Mouse (Mus musculus): ENCODE measurements around the gene Klhl29.

Klhl29 gene

DNA sequence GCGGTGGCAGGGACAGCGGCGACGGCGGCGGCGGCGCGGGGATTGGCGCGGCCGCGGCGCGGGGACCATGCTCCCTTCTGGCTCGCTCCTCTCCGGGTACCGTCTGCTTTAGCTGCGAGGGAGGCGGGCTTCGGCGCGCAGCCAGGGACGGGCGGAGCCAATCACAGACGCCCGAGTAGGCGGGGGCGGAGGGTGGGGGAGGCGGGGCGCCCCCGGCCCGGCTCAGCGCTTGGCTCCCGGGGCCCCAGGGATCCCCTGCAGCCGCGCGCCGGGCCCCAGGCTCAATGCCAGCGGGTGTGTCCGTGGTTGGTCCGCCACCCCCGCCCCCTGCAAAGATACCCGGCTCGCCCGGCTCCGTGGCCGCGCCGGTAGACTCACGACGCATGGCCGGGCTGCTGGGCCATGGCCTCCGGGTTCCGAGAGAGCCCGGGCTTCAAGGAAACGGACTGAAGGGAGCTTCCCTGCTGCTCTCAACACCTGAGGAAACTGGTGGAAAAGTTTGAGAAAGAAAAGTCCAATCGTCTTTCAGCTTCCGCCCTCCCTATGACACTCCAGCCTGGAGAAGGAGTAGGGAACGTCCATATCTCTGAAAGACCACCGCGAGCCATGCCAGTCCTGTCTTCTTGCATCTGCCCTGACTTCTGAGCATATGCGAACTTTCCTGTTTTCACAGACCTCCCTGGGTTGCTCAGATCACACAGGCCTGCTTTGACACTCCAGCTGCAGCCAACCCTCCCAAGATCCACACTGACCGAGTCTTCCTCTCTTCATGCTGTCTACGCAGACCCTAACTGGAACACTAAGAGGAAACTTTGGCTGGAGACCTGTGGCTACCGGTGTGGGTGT lies at the start of gene Klhl29:
Gene Klhl29 (minus strand): TSS at position 67 of the 846 bp plus-strand sequence.
- DNase-seq (ENCODE audit: extremely low read depth, insufficient read length, low spot score) = no peak

GRCm38 (mm10) chr12:5425276-5425675 lies 49.8 kb upstream of the Klhl29 start:
- no peak for DNase-seq (ENCODE audit: extremely low read depth, insufficient read length, low spot score)

- no peak for DNase-seq (ENCODE audit: extremely low read depth, insufficient read length, low spot score)
Measured at GRCm38 (mm10) chr12:5415806-5416205, 40.3 kb upstream of the Klhl29 start.

GRCm38 (mm10) chr12:5413976-5414375 lies 38.5 kb upstream of the Klhl29 start:
- DNase-seq (ENCODE audit: extremely low read depth, insufficient read length, low spot score) = no peak

DNA sequence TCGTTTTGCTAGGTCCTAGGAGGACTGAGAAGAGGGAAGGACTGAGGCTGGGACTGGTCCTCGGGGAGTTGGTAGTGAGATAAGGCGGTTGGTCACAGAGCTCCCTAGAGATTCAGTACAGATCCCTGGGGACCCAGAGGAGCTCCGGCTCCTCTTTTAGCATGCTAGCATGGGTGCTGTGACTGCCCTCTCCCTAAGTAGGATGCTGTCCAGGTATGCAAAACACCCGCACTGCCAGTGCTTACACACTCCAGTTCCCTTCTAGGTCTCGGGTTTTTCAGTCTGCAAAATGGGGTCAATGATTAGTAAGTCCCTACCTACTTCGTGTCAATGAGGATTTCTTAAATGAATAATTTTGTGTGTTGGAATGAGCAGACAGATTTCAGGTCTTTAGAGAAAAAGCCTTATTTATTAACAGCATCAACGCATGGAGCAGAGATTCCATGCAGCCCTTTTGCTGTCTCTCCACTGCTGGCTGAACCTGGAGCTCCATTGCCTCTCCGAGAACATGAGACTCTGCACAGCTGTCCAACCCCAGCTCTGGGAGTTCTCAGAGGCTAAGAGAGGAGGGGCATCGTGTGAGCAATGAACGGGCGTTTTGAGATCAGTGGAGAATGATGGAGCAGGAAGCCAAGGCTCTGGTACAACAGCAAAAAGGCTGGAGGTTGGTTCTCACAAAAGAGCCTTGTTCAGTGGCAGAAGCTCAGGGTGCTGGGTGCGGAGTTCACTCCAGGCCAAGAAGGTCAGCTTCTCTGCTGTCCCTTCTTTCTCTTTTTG lies 36.5 kb upstream of the Klhl29 start:
- no peak for DNase-seq (ENCODE audit: extremely low read depth, insufficient read length, low spot score)

DNA sequence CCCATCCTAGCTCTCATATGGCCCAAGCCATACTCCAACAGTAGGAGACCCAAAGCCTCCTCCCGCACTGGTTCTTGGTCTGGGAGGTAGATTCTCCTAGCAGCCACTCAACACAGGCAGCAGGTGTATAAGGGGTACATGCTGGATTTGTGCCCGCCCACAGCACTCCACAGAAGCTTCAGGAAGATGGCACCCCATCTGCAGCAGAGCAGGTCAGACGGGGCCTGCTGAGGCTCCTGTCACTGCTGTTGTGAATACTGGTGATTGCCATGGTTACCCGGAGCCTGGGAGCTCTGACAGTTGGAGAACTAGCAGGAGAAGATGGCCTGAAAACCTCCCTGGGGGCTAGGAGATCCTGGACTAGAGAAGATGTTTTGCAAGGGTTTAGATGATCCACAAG lies 35.9 kb upstream of the Klhl29 start:
- no peak for DNase-seq (ENCODE audit: extremely low read depth, insufficient read length, low spot score)

GRCm38 (mm10) chr12:5410391-5411115 lies 35.1 kb upstream of the Klhl29 start:
- no peak for DNase-seq (ENCODE audit: extremely low read depth, insufficient read length, low spot score)

GRCm38 (mm10) chr12:5407175-5407574 lies 31.7 kb upstream of the Klhl29 start:
- no peak for DNase-seq (ENCODE audit: extremely low read depth, insufficient read length, low spot score)

- DNase-seq (ENCODE audit: extremely low read depth, insufficient read length, low spot score) = no peak
Measured at GRCm38 (mm10) chr12:5397423-5397822, 21.9 kb upstream of the Klhl29 start.

- DNase-seq (ENCODE audit: extremely low read depth, insufficient read length, low spot score) = no peak
Measured at GRCm38 (mm10) chr12:5395188-5395587, 19.7 kb upstream of the Klhl29 start.

DNA sequence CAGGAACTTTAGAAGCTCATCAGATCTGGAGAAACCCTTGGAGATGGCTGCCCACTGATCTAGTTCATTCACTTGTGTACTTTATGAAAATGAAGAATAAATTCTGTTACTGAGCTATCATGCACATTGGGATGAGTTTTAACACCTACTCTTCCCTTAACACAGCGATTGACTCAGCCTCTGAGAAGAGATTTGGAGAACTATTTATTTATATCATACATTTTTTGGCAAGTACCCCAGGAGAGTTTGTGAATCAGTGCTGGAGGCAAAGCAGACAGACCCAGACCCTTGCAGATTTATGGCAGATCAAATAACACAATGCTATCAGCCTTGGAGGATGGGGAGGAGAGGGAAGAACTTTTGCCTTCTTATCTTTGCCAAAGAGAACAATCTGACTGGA lies 11.6 kb upstream of the Klhl29 start:
- DNase-seq (ENCODE audit: extremely low read depth, insufficient read length, low spot score) = no peak

GRCm38 (mm10) chr12:5386688-5387087 lies 11.2 kb upstream of the Klhl29 start:
- no peak for DNase-seq (ENCODE audit: extremely low read depth, insufficient read length, low spot score)

- DNase-seq (ENCODE audit: extremely low read depth, insufficient read length, low spot score) = no peak
Measured at GRCm38 (mm10) chr12:5381694-5382093, 6.2 kb upstream of the Klhl29 start.

GRCm38 (mm10) chr12:5374684-5375615 lies 532 bp downstream of the Klhl29 start:
- DNase-seq (ENCODE audit: extremely low read depth, insufficient read length, low spot score) = no peak

- no peak for DNase-seq (ENCODE audit: extremely low read depth, insufficient read length, low spot score)
Measured at GRCm38 (mm10) chr12:5374196-5374683, 1.2 kb downstream of the Klhl29 start.

- DNase-seq (ENCODE audit: extremely low read depth, insufficient read length, low spot score) = no peak
Measured at GRCm38 (mm10) chr12:5373641-5374195, 1.8 kb downstream of the Klhl29 start.

DNA sequence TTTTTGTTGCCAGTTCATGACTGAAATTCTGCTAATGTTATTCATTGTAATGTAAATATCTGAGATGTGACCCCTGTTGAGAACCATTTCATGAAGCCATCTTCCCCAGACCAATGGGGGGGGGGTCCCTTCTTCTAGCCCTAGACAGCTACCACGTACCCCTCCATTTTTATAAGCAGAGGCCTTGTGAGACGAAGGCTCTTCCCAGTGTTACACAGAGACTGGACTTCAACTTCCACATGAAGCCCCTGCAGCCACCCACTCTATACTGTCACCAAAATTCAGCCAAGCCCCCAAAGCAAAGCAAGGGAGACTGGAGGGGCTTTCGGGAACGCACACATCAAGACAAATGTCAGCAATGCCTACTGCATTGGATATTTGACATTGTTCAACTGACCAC lies 6.1 kb downstream of the Klhl29 start:
- DNase-seq (ENCODE audit: extremely low read depth, insufficient read length, low spot score) = no peak

- DNase-seq (ENCODE audit: extremely low read depth, insufficient read length, low spot score) = no peak
Measured at GRCm38 (mm10) chr12:5364836-5365235, 10.6 kb downstream of the Klhl29 start.

GRCm38 (mm10) chr12:5363961-5364634 lies 11.4 kb downstream of the Klhl29 start:
- no peak for DNase-seq (ENCODE audit: extremely low read depth, insufficient read length, low spot score)

Measured in 3134 (cell line).